Mouse (Mus musculus): Measurements from ENCODE around the gene Fyttd1. TPM values are rescaled to one million over a fixed set of nuclear protein-coding genes. Genes with fewer than 3 reads are reported as not detected.
"Not testable (repeated sequence)": the region's sequence is repeated elsewhere in the genome, so short reads cannot be mapped to it uniquely, and the experiment has no call there.

The Fyttd1 gene
- total and polyA plus RNA-seq, 2 experiments from 2014 or later = 56.9 to 139 TPM

DNA sequence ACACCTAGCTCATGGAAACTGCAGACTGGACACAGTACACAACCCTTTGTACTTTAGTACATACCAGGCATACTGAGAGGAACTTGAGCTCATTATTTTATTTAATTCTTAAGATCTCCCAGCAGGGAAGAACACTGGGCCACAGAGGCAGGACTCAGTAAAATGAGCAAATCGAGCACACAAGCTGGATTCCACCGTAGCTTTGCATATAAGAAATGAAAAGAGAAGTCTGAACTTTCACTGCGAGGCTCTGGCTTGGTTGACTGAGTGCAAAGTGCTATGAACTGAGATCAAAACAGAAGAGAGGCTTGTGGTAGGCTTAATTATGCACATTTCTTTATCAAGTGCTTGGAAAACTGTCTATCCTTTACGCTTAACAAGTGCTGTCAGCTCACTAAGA lies 11.9 kb upstream of the Fyttd1 start:
- Histone ChIP-seq H3K4me3 (ENCODE audit: low read depth, low read length) (no peak overlapping the region), H3K4me2 (ENCODE audit: low read depth, low read length, poor library complexity, severe bottlenecking) (no peak overlapping the region), H3K36me3 (ENCODE audit: insufficient read depth, low read length) (no peaks in the 10 kb centered on the region), H3K27me3 (ENCODE audit: insufficient read depth, low read length) (no peaks in the 10 kb centered on the region), H3K9me3 (ENCODE audit: low read length) (no peaks in the 10 kb centered on the region), H3K9ac (replicated peaks; ENCODE audit: low read length, poor library complexity, severe bottlenecking) (no peak overlapping the region), H3K4me1 (ENCODE audit: insufficient read depth, low read length) (peaks cover 16% of the 10 kb centered on the region), H3K27ac (ENCODE audit: low read depth, low read length) (no peak overlapping the region)
- 65% methylated on average over 4 of the region's 4 CpGs for WGBS
- DNase-seq (ENCODE audit: low spot score) = no peak
- TF ChIP-seq CTCF (IDR thresholded peaks at IDR 0.05) = no peak
- no peak for ATAC-seq (ENCODE audit: low FRiP score)

DNA sequence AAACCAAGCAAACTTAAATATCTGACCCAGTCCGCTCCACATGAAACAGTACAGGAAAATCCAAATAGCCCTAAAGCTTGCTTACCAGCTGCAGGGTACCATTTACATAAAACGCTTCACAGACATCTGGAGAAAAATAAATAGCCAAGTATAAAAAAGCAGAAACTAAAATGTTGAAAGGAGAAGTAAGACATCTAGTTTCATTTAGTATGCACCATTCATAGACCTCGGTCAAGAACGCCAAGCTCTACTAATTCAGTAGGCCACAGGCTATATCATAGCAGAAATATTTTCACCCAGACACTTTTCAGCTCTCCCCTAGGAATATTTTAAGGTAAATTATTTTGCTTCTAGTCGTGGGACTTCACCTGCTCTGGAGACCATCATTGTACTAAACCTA lies 10.6 kb upstream of the Fyttd1 start:
- TF ChIP-seq CTCF (IDR thresholded peaks at IDR 0.05) = no peak
- Histone ChIP-seq H3K9me3 (ENCODE audit: low read length) (no peaks in the 10 kb centered on the region), H3K9ac (replicated peaks; ENCODE audit: low read length, poor library complexity, severe bottlenecking) (no peak overlapping the region; the same call in 1 of the 2 replicates), H3K36me3 (ENCODE audit: insufficient read depth, low read length) (no peaks in the 10 kb centered on the region), H3K4me3 (ENCODE audit: low read depth, low read length) (peak overlapping the region; percentile 73), H3K27ac (ENCODE audit: low read depth, low read length) (no peak overlapping the region), H3K27me3 (ENCODE audit: insufficient read depth, low read length) (no peaks in the 10 kb centered on the region), H3K4me2 (ENCODE audit: low read depth, low read length, poor library complexity, severe bottlenecking) (peak overlapping the region; percentile 71), H3K4me1 (ENCODE audit: insufficient read depth, low read length) (peaks cover 16% of the 10 kb centered on the region)
- DNase-seq (ENCODE audit: low spot score) = no peak
- WGBS = 85% methylated on average over 5 of the region's 5 CpGs
- no peak for ATAC-seq (ENCODE audit: low FRiP score)

DNA sequence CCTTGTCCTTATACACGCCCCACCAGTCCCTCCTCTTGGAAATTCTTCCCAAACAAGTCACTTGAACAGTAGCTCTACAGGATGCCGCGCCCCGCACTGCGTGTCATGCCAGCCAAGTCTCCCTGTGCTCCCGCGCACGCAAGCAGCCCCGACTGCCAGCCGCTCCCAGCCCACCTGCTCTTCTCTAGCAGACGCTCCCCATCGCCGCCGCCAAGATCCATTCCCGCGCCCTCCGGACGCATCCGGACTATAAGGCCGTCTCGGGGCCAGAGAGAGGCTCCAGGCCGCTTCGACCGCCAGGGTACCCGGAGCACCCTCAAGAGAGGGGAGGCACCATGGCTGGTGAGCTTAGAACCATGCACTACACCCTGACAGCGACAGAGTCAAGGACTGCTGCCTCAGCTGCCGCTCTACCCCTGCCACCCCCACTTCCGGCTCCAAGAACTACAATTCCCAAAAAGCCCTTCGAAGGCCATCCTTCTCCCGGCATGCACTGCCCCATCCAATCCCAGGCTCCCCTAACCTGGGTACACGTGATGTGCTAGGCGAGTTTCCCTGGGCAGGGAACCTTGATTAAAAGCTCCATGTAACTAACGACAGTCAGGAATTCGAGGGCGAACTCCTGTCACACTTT lies 9.3 kb upstream of the Fyttd1 start:
- H3K36me3 ChIP-seq (ENCODE audit: insufficient read depth, low read length) = no peaks in the 10 kb centered on the region
- H3K4me1 ChIP-seq (ENCODE audit: insufficient read depth, low read length) = peaks cover 16% of the 10 kb centered on the region
- ATAC-seq (ENCODE audit: low FRiP score) (peak; percentile 99), DNase-seq (ENCODE audit: low spot score) (peak; percentile 95)
- peak overlapping the region; percentile 82 for H3K27ac ChIP-seq (ENCODE audit: low read depth, low read length)
- peak overlapping the region; percentile 66 for H3K9ac ChIP-seq (replicated peaks; ENCODE audit: low read length, poor library complexity, severe bottlenecking)
- TF ChIP-seq CTCF (IDR thresholded peaks at IDR 0.05) = 0 out of 2 replicates have a peak, but pooled peaks have one; percentile 4
- H3K4me3 ChIP-seq (ENCODE audit: low read depth, low read length) = peak overlapping the region; percentile 73
- H3K9me3 ChIP-seq (ENCODE audit: low read length) = no peaks in the 10 kb centered on the region
- WGBS = under 1% methylated on average over 35 of the region's 35 CpGs
- no peaks in the 10 kb centered on the region for H3K27me3 ChIP-seq (ENCODE audit: insufficient read depth, low read length)
- H3K4me2 ChIP-seq (ENCODE audit: low read depth, low read length, poor library complexity, severe bottlenecking) = peak overlapping the region; percentile 71

DNA sequence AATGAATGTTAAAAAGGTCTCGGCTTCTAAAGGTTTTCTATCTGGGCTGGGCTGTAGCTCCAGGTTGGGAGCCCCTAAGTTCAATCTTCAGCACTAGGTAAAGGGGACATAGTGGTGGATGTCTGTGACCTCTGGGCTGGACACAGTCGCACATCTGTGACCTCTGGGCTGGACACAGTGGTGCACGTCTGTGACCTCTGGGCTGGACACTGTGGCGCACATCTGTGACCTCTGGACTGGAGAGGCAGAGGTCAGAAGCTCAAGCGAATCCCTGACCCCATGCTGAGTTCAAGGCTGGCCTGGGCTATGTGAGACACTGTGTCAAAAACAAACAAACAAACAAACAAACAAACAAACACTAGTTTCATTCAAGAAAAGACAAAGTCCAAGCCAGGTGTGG lies 7.1 kb upstream of the Fyttd1 start:
- H3K4me3 ChIP-seq (ENCODE audit: low read depth, low read length) = no peak overlapping the region
- H3K9me3 ChIP-seq (ENCODE audit: low read length) = no peaks in the 10 kb centered on the region
- no peaks in the 10 kb centered on the region for H3K36me3 ChIP-seq (ENCODE audit: insufficient read depth, low read length)
- H3K4me2 ChIP-seq (ENCODE audit: low read depth, low read length, poor library complexity, severe bottlenecking) = no peak overlapping the region
- H3K27ac ChIP-seq (ENCODE audit: low read depth, low read length) = no peak overlapping the region
- 66% methylated on average over 5 of the region's 5 CpGs for WGBS
- TF ChIP-seq CTCF (IDR thresholded peaks at IDR 0.05) = no peak
- no peak for ATAC-seq (ENCODE audit: low FRiP score)
- DNase-seq (ENCODE audit: low spot score) = no peak
- H3K4me1 ChIP-seq (ENCODE audit: insufficient read depth, low read length) = peaks cover 16% of the 10 kb centered on the region
- no peak overlapping the region for H3K9ac ChIP-seq (replicated peaks; ENCODE audit: low read length, poor library complexity, severe bottlenecking)
- no peaks in the 10 kb centered on the region for H3K27me3 ChIP-seq (ENCODE audit: insufficient read depth, low read length)

DNA sequence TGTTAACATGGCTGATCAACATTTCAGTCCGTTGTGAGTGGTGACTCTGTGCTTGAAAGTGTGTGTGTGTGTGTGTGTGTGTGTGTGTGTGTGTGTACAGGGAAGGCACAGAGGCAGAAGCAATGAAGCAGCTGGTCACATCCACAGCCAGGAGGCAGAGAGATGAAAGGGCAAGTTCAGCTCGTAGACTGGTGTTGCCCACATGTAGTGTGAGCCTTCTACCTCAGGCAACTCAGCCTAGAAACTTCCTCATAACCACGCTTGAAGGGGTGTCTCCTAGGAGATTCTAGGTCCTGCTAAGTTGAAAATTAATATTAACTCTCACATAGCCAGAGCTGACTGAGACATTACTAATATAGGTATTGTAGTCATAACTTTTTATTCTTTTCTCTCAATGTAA lies 3.9 kb upstream of the Fyttd1 start:
- WGBS = 57% methylated on average over 3 of the region's 3 CpGs
- no peak overlapping the region for H3K4me2 ChIP-seq (ENCODE audit: low read depth, low read length, poor library complexity, severe bottlenecking)
- H3K36me3 ChIP-seq (ENCODE audit: insufficient read depth, low read length) = no peaks in the 10 kb centered on the region
- no peaks in the 10 kb centered on the region for H3K9me3 ChIP-seq (ENCODE audit: low read length)
- H3K27me3 ChIP-seq (ENCODE audit: insufficient read depth, low read length) = no peaks in the 10 kb centered on the region
- ATAC-seq (ENCODE audit: low FRiP score) (no peak), DNase-seq (ENCODE audit: low spot score) (no peak)
- no peak overlapping the region for H3K27ac ChIP-seq (ENCODE audit: low read depth, low read length)
- TF ChIP-seq CTCF (IDR thresholded peaks at IDR 0.05) = no peak
- H3K4me3 ChIP-seq (ENCODE audit: low read depth, low read length) = no peak overlapping the region
- no peak overlapping the region for H3K9ac ChIP-seq (replicated peaks; ENCODE audit: low read length, poor library complexity, severe bottlenecking)
- 0 out of 2 replicates have a peak, but pooled peaks cover 2% of the 10 kb centered on the region for H3K4me1 ChIP-seq (ENCODE audit: insufficient read depth, low read length)

DNA sequence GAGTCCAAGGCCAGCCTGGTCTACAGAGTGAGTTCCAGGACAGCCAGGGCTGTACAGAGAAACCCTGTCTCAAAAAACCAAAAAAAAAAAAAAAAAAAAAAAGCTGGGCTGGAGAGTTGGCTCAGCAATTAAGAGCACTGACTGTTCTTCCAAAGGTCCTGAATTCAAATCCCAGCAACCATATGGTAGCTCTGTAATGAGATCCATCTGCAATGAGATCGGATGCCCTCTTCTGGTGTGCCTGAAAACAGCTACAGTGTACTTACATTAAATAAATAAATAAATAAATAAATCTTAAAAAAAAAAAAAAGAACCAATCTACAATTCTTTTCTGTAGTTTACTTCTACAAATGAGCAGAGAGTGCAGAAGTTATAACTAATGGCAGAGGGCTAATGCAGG lies 2.0 kb upstream of the Fyttd1 start:
- H3K27me3 ChIP-seq (ENCODE audit: insufficient read depth, low read length); H3K4me2 ChIP-seq (ENCODE audit: low read depth, low read length, poor library complexity, severe bottlenecking); H3K4me1 ChIP-seq (ENCODE audit: insufficient read depth, low read length); DNase-seq (ENCODE audit: low spot score); H3K4me3 ChIP-seq (ENCODE audit: low read depth, low read length); H3K9ac ChIP-seq (replicated peaks; ENCODE audit: low read length, poor library complexity, severe bottlenecking); ATAC-seq (ENCODE audit: low FRiP score); H3K36me3 ChIP-seq (ENCODE audit: insufficient read depth, low read length); H3K9me3 ChIP-seq (ENCODE audit: low read length); H3K27ac ChIP-seq (ENCODE audit: low read depth, low read length): not testable (repeated sequence)
- TF ChIP-seq CTCF (IDR thresholded peaks at IDR 0.05) = peak; percentile 21; the same call in 1 of the 2 replicates
- WGBS = 58% methylated on average over 1 of the region's 1 CpGs
